Mouse (Mus musculus): ENCODE data around the gene Dctn2. TPM values are rescaled to one million over a fixed set of nuclear protein-coding genes. Genes with fewer than 3 reads are reported as not detected.

Gene Dctn2
- total and polyA plus RNA-seq, 2 experiments, result 71.3 to 132 TPM

DNA sequence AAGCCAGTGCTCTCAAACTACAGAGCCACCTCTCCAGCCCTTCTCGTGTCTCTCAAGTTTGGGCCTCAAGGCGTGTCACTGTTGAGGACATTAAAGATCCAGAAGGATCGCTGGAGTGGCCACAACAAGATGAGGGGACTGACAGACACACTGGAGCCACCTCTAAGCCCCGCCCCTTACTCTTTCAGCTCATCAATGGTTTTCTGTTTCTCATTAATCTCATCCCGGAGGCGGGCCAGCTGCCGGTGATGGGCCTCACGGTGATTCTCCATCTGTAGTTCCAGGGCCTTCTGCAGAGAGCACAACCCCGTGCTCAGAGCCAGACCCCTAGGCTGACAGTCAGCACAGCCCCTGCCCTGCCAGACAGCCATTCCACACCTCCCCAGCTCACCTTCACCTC lies 29.6 kb upstream of the Dctn2 start:
- no peak overlapping the region for H3K4me3 ChIP-seq (ENCODE audit: insufficient read depth, low read depth, low read length)
- no peak for DNase-seq (ENCODE audit: extremely low read depth, low read depth, low spot score)
- no peaks in the 10 kb centered on the region; the same call in 1 of the 2 replicates for H3K27me3 ChIP-seq (ENCODE audit: control insufficient read depth, insufficient read depth, low read length)
- no peak overlapping the region for H3K9ac ChIP-seq (ENCODE audit: low read depth, low read length)
- H3K79me2 ChIP-seq (ENCODE audit: control insufficient read depth, insufficient read depth, low read length), result no peaks in the 10 kb centered on the region
- H3K36me3 ChIP-seq (ENCODE audit: control insufficient read depth, insufficient read depth, low read length), result no peaks in the 10 kb centered on the region
- WGBS, result 46% methylated on average over 9 of the region's 9 CpGs
- no peaks in the 10 kb centered on the region for H3K4me1 ChIP-seq (ENCODE audit: control insufficient read depth, insufficient read depth, low read length)
- no peak overlapping the region for H3K27ac ChIP-seq (replicated peaks; ENCODE audit: insufficient read depth, low read depth, low read length)
- TF ChIP-seq POLR2A (IDR thresholded peaks at IDR 0.05; ENCODE audit: extremely low read depth, insufficient read depth, low read length) (no peak), CTCF (IDR thresholded peaks at IDR 0.05; ENCODE audit: low read depth, low read length) (no peak)

DNA sequence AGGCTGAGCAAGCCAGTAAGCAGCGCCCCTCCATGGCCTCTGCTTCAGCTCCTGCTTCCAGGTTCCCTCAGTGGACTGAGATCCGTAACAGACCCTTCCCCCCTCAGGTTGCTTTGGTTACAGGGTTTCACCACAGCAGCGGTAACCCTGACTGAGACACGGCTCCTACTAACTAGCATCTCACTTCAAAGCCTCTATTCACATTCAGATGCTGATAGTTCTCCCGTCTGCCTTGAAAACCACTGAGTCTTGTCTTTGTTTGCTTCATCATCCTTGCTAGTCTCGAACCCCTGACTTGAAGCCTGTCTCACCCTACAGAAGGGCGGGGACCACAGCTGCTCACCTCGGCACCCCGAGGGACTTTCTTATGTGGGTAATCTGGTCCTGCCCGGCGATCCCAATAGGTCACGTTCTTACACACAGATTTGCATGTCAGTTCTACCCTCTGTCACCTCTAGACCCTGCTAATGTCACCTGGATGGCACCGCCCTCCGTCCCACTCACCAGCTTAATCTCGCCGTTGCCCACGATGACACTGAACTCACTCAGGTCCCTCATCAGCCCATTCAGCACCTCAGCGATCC lies 27.8 kb upstream of the Dctn2 start:
- Histone ChIP-seq H3K9ac (ENCODE audit: low read depth, low read length) (no peak overlapping the region), H3K36me3 (ENCODE audit: control insufficient read depth, insufficient read depth, low read length) (no peaks in the 10 kb centered on the region), H3K79me2 (ENCODE audit: control insufficient read depth, insufficient read depth, low read length) (no peaks in the 10 kb centered on the region), H3K27me3 (ENCODE audit: control insufficient read depth, insufficient read depth, low read length) (no peaks in the 10 kb centered on the region; the same call in 1 of the 2 replicates), H3K4me3 (ENCODE audit: insufficient read depth, low read depth, low read length) (no peak overlapping the region), H3K27ac (replicated peaks; ENCODE audit: insufficient read depth, low read depth, low read length) (no peak overlapping the region), H3K4me1 (ENCODE audit: control insufficient read depth, insufficient read depth, low read length) (no peaks in the 10 kb centered on the region)
- no peak for TF ChIP-seq CTCF (IDR thresholded peaks at IDR 0.05; ENCODE audit: low read depth, low read length)
- no peak for TF ChIP-seq POLR2A (IDR thresholded peaks at IDR 0.05; ENCODE audit: extremely low read depth, insufficient read depth, low read length)
- no peak for DNase-seq (ENCODE audit: extremely low read depth, low read depth, low spot score)
- 67% methylated on average over 18 of the region's 18 CpGs for WGBS

DNA sequence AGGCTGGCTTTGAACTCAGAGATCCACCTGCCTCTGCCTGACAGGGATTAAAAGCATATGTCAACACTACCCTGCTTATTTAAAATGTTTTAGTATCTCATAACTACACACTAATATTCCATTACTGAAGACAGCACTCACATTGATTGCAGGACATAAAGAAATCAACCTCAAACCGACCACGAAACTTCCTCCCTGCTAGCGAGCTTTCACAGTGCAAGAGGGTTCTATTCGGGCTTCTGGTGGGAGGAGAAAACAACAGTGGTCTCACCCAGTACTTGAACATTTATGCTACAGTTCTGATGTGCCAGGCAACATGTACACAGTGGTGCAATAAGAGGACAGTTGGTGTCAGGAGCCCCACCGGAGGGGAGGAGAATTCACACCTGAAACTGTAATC lies 15.4 kb upstream of the Dctn2 start:
- Histone ChIP-seq H3K36me3 (ENCODE audit: control insufficient read depth, insufficient read depth, low read length) (no peaks in the 10 kb centered on the region), H3K9ac (ENCODE audit: low read depth, low read length) (no peak overlapping the region), H3K79me2 (ENCODE audit: control insufficient read depth, insufficient read depth, low read length) (no peaks in the 10 kb centered on the region), H3K4me1 (ENCODE audit: control insufficient read depth, insufficient read depth, low read length) (no peaks in the 10 kb centered on the region), H3K27me3 (ENCODE audit: control insufficient read depth, insufficient read depth, low read length) (no peaks in the 10 kb centered on the region), H3K4me3 (ENCODE audit: insufficient read depth, low read depth, low read length) (no peak overlapping the region), H3K27ac (replicated peaks; ENCODE audit: insufficient read depth, low read depth, low read length) (no peak overlapping the region)
- TF ChIP-seq CTCF (IDR thresholded peaks at IDR 0.05; ENCODE audit: low read depth, low read length) (no peak), POLR2A (IDR thresholded peaks at IDR 0.05; ENCODE audit: extremely low read depth, insufficient read depth, low read length) (no peak)
- no peak for DNase-seq (ENCODE audit: extremely low read depth, low read depth, low spot score)
- 81% methylated on average over 5 of the region's 5 CpGs for WGBS

DNA sequence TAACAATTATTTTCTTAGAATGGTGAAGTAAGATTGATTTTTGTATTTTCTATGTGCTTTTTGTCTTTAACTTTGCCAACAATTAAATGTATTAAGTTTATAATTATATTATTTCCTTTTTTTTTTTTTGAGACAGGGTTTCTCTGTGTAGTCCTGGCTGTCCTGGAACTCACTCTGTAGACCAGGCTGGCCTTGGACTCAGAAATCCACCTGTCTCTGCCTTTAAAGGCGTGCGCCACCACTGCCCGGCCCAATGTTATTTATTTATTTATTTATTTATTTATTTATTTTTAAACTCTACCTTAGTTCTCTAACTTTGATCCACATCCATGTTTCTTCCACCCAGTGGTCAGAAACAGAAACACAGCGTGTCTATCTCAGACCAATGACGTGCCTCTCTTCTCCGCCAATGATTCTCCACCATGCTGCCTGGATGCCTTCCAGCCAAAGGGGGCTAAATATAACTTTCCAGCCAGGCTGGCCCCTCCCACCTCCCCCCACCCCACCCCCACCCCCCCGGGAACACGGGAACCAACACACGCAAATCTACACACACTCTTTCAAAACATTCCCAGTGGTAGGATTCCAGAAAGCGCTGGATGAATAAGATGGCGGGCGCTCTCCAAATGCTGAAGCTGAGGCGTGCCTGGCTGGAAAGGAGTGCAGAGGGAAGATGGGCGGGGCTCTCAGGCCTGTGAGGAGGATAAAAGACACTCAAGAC lies 10.4 kb upstream of the Dctn2 start:
- no peaks in the 10 kb centered on the region for H3K27me3 ChIP-seq (ENCODE audit: control insufficient read depth, insufficient read depth, low read length)
- no peak for DNase-seq (ENCODE audit: extremely low read depth, low read depth, low spot score)
- no peak overlapping the region for H3K4me3 ChIP-seq (ENCODE audit: insufficient read depth, low read depth, low read length)
- H3K4me1 ChIP-seq (ENCODE audit: control insufficient read depth, insufficient read depth, low read length), result no peaks in the 10 kb centered on the region
- H3K9ac ChIP-seq (ENCODE audit: low read depth, low read length), result no peak overlapping the region
- 30% methylated on average over 14 of the region's 14 CpGs for WGBS
- H3K27ac ChIP-seq (replicated peaks; ENCODE audit: insufficient read depth, low read depth, low read length), result no peak overlapping the region
- TF ChIP-seq CTCF (IDR thresholded peaks at IDR 0.05; ENCODE audit: low read depth, low read length), result no peak
- no peaks in the 10 kb centered on the region for H3K79me2 ChIP-seq (ENCODE audit: control insufficient read depth, insufficient read depth, low read length)
- H3K36me3 ChIP-seq (ENCODE audit: control insufficient read depth, insufficient read depth, low read length), result no peaks in the 10 kb centered on the region

DNA sequence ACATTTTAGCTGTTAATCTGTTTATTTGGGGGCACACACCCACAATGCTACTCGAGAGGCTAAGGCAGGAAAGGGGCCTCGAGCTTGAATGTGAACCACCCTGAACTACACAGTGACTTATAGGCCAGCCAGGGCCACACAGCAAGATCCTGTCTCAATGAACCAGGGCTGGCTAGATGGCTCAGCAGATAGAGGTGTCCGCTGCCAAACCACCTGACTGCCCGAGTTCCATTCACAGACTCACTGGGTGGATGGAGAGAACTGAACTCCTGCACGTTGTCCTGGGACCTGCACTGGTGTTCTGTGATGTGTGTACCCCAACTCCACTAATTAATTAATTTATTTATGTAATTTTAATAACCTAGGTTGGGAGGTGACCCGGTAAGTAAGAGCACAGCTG lies 8.4 kb upstream of the Dctn2 start:
- Histone ChIP-seq H3K27me3 (ENCODE audit: control insufficient read depth, insufficient read depth, low read length) (no peaks in the 10 kb centered on the region), H3K4me3 (ENCODE audit: insufficient read depth, low read depth, low read length) (no peak overlapping the region), H3K79me2 (ENCODE audit: control insufficient read depth, insufficient read depth, low read length) (no peaks in the 10 kb centered on the region), H3K9ac (ENCODE audit: low read depth, low read length) (no peak overlapping the region), H3K4me1 (ENCODE audit: control insufficient read depth, insufficient read depth, low read length) (0 out of 2 replicates have a peak, but pooled peaks cover 2% of the 10 kb centered on the region), H3K27ac (replicated peaks; ENCODE audit: insufficient read depth, low read depth, low read length) (no peak overlapping the region), H3K36me3 (ENCODE audit: control insufficient read depth, insufficient read depth, low read length) (no peaks in the 10 kb centered on the region)
- WGBS, result 80% methylated on average over 6 of the region's 6 CpGs
- TF ChIP-seq CTCF (IDR thresholded peaks at IDR 0.05; ENCODE audit: low read depth, low read length), result no peak
- no peak for TF ChIP-seq POLR2A (IDR thresholded peaks at IDR 0.05; ENCODE audit: extremely low read depth, insufficient read depth, low read length)
- DNase-seq (ENCODE audit: extremely low read depth, low read depth, low spot score), result no peak

DNA sequence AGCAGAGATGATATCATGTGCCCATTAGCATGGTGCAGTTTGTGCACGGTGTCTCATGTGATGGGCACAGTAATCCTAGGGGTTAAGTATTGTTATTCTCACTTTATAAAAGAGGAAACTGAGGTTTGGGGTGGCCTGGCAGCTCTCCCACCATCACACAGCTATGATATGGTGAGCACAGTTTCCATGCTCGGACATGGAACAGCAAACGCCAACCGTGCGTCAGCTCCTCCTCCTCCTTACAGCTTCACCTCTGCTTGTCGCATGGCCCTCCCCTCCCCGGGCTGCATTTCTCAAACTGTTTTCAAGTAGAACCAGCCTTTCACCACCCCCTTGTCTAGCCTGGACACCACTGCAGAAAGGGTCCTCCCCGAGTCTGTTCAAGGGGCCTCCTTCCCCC lies 7.7 kb upstream of the Dctn2 start:
- Histone ChIP-seq H3K36me3 (ENCODE audit: control insufficient read depth, insufficient read depth, low read length) (no peaks in the 10 kb centered on the region), H3K27ac (replicated peaks; ENCODE audit: insufficient read depth, low read depth, low read length) (no peak overlapping the region), H3K27me3 (ENCODE audit: control insufficient read depth, insufficient read depth, low read length) (no peaks in the 10 kb centered on the region), H3K9ac (ENCODE audit: low read depth, low read length) (no peak overlapping the region), H3K79me2 (ENCODE audit: control insufficient read depth, insufficient read depth, low read length) (no peaks in the 10 kb centered on the region), H3K4me3 (ENCODE audit: insufficient read depth, low read depth, low read length) (no peak overlapping the region), H3K4me1 (ENCODE audit: control insufficient read depth, insufficient read depth, low read length) (0 out of 2 replicates have a peak, but pooled peaks cover 3% of the 10 kb centered on the region)
- WGBS, result 87% methylated on average over 8 of the region's 8 CpGs
- DNase-seq (ENCODE audit: extremely low read depth, low read depth, low spot score), result no peak
- no peak for TF ChIP-seq CTCF (IDR thresholded peaks at IDR 0.05; ENCODE audit: low read depth, low read length)
- TF ChIP-seq POLR2A (IDR thresholded peaks at IDR 0.05; ENCODE audit: extremely low read depth, insufficient read depth, low read length), result no peak

All from liver, adult 2 months (tissue).